Mouse (Mus musculus): ENCODE data around the gene Cd300lg. TPM values are rescaled to one million over a fixed set of nuclear protein-coding genes. Genes with fewer than 3 reads are reported as not detected.

Gene Cd300lg
- polyA plus RNA-seq, 1 experiment from 2014 or later: 0.38 TPM

- no peaks in the 10 kb centered on the region for H3K9me3 ChIP-seq
- peaks cover 39% of the 10 kb centered on the region for H3K4me1 ChIP-seq (replicated peaks)
- 0 out of 2 replicates have a peak, but pooled peaks cover 3% of the 10 kb centered on the region for H3K27me3 ChIP-seq
- peak; percentile 80 for ATAC-seq (ENCODE audit: low FRiP score)
- peak overlapping the region; percentile 98 for H3K27ac ChIP-seq
- peak overlapping the region; percentile 72 for H3K4me3 ChIP-seq
- H3K36me3 ChIP-seq: peaks cover 12% of the 10 kb centered on the region
- peak overlapping the region; percentile 81 for H3K4me2 ChIP-seq
- 0% methylated on average over 39 of the region's 39 CpGs for WGBS
- peak overlapping the region; percentile 82 for H3K9ac ChIP-seq
Measured at GRCm38 (mm10) chr11:102087081-102087751, 45.9 kb downstream of the Cd300lg start.

GRCm38 (mm10) chr11:102087931-102088898 lies 46.9 kb downstream of the Cd300lg start, which contains the start of gene Mpp2:
Gene Mpp2 (minus strand): TSS chr11:102088515.
- Histone ChIP-seq H3K27ac (peak within 1 kb of the TSS; percentile 98), H3K9ac (peak within 1 kb of the TSS; percentile 82), H3K4me3 (peak within 1 kb of the TSS; percentile 72), H3K36me3 (peaks cover 12% of the 10 kb centered on the region), H3K4me1 (replicated peaks) (peaks cover 29% of the 10 kb centered on the region), H3K9me3 (no peaks in the 10 kb centered on the region), H3K4me2 (peak within 1 kb of the TSS; percentile 81), H3K27me3 (0 out of 2 replicates have a peak, but pooled peaks cover 3% of the 10 kb centered on the region)
- ATAC-seq (ENCODE audit: low FRiP score): peak; percentile 55
- under 1% methylated on average over 48 of the region's 49 CpGs for WGBS

- Histone ChIP-seq H3K36me3 (peaks cover 8% of the 10 kb centered on the region), H3K27ac (peak overlapping the region; percentile 98), H3K9ac (peak overlapping the region; percentile 82), H3K4me2 (peak overlapping the region; percentile 81), H3K4me1 (replicated peaks) (peaks cover 27% of the 10 kb centered on the region), H3K4me3 (peak overlapping the region; percentile 72), H3K27me3 (0 out of 2 replicates have a peak, but pooled peaks cover 3% of the 10 kb centered on the region), H3K9me3 (no peaks in the 10 kb centered on the region)
- peak; percentile 29; the same call in 1 of the 2 replicates for ATAC-seq (ENCODE audit: low FRiP score)
- under 1% methylated on average over 20 of the region's 20 CpGs for WGBS
Measured at GRCm38 (mm10) chr11:102089088-102089808, 47.9 kb downstream of the Cd300lg start.

GRCm38 (mm10) chr11:102095676-102096075 lies 54.4 kb downstream of the Cd300lg start:
- no peak overlapping the region for H3K4me3 ChIP-seq
- H3K27ac ChIP-seq: no peak overlapping the region
- no peak for ATAC-seq (ENCODE audit: low FRiP score)
- H3K36me3 ChIP-seq: no peaks in the 10 kb centered on the region
- 63% methylated on average over 3 of the region's 3 CpGs for WGBS
- H3K9ac ChIP-seq: no peak overlapping the region
- H3K4me2 ChIP-seq: no peak overlapping the region
- H3K27me3 ChIP-seq: peaks cover 35% of the 10 kb centered on the region
- peaks cover 14% of the 10 kb centered on the region for H3K4me1 ChIP-seq (replicated peaks)
- H3K9me3 ChIP-seq: no peaks in the 10 kb centered on the region

- Histone ChIP-seq H3K27me3 (peaks cover 42% of the 10 kb centered on the region), H3K36me3 (no peaks in the 10 kb centered on the region), H3K27ac (no peak overlapping the region), H3K9ac (no peak overlapping the region), H3K4me2 (peak overlapping the region; percentile 49), H3K4me1 (replicated peaks) (peaks cover 14% of the 10 kb centered on the region), H3K9me3 (no peaks in the 10 kb centered on the region), H3K4me3 (0 out of 2 replicates have a peak overlapping the region, but pooled peaks have one; percentile 19)
- 0 out of 2 replicates have a peak, but pooled peaks have one; percentile 12 for ATAC-seq (ENCODE audit: low FRiP score)
- 73% methylated on average over 5 of the region's 5 CpGs for WGBS
Measured at GRCm38 (mm10) chr11:102096446-102096845, 55.1 kb downstream of the Cd300lg start.

- Histone ChIP-seq H3K4me3 (peak overlapping the region; percentile 19), H3K27ac (no peak overlapping the region), H3K4me2 (peak overlapping the region; percentile 49), H3K27me3 (peaks cover 44% of the 10 kb centered on the region), H3K4me1 (replicated peaks) (peaks cover 14% of the 10 kb centered on the region), H3K9me3 (no peaks in the 10 kb centered on the region), H3K36me3 (no peaks in the 10 kb centered on the region), H3K9ac (no peak overlapping the region)
- peak; percentile 86 for ATAC-seq (ENCODE audit: low FRiP score)
- 6% methylated on average over 18 of the region's 18 CpGs for WGBS
Measured at GRCm38 (mm10) chr11:102096887-102097391, 55.6 kb downstream of the Cd300lg start.

- Histone ChIP-seq H3K9me3 (no peaks in the 10 kb centered on the region), H3K27ac (no peak within 1 kb of the TSS), H3K4me2 (no peak within 1 kb of the TSS), H3K27me3 (peaks cover 82% of the 10 kb centered on the region), H3K4me3 (no peak within 1 kb of the TSS), H3K4me1 (replicated peaks) (peaks cover 13% of the 10 kb centered on the region), H3K9ac (no peak within 1 kb of the TSS), H3K36me3 (no peaks in the 10 kb centered on the region)
- 84% methylated on average over 4 of the region's 4 CpGs for WGBS
- no peak for ATAC-seq (ENCODE audit: low FRiP score)
Measured at GRCm38 (mm10) chr11:102101219-102101618, 59.9 kb downstream of the Cd300lg start, which contains the start of gene Ppy. Gene Ppy (minus strand): TSS chr11:102101319.

GRCm38 (mm10) chr11:102102485-102103258 lies 61.4 kb downstream of the Cd300lg start:
- Histone ChIP-seq H3K27me3 (peaks cover 94% of the 10 kb centered on the region), H3K36me3 (no peaks in the 10 kb centered on the region), H3K27ac (no peak overlapping the region), H3K4me3 (no peak overlapping the region), H3K4me2 (no peak overlapping the region), H3K9me3 (no peaks in the 10 kb centered on the region), H3K4me1 (replicated peaks) (peaks cover 5% of the 10 kb centered on the region), H3K9ac (no peak overlapping the region)
- 20% methylated on average over 17 of the region's 17 CpGs for WGBS
- no peak for ATAC-seq (ENCODE audit: low FRiP score)

Other genes starting within 250 kb of the Cd300lg start
- 0.43 and 0.56 TPM in 2 replicates for gene Meox1, start 147.1 kb upstream of the Cd300lg start, polyA plus RNA-seq (2015; fragmentation: Nextera tagmentation; extraction: Ambion mirVana)
- gene Sost, start 74.5 kb upstream of the Cd300lg start, polyA plus RNA-seq (2015; fragmentation: Nextera tagmentation; extraction: Ambion mirVana): 0.42 TPM in 1 of 2 replicates, not detected in the other
- not detected in 2 replicates for gene Cfap97d1, start 57.2 kb upstream of the Cd300lg start, polyA plus RNA-seq (2015; fragmentation: Nextera tagmentation; extraction: Ambion mirVana)
- gene Dusp3, start 54.5 kb upstream of the Cd300lg start, polyA plus RNA-seq (2015; fragmentation: Nextera tagmentation; extraction: Ambion mirVana): 15.4 and 16.0 TPM in 2 replicates
- 43.5 and 45.9 TPM in 2 replicates for gene Mpp3, start 13.0 kb upstream of the Cd300lg start, polyA plus RNA-seq (2015; fragmentation: Nextera tagmentation; extraction: Ambion mirVana)
- 24.1 and 24.9 TPM in 2 replicates for gene Mpp2, start 47.0 kb downstream of the Cd300lg start, polyA plus RNA-seq (2015; fragmentation: Nextera tagmentation; extraction: Ambion mirVana)
- gene Ppy, start 59.8 kb downstream of the Cd300lg start, polyA plus RNA-seq (2015; fragmentation: Nextera tagmentation; extraction: Ambion mirVana): not detected in 2 replicates
- gene Pyy, start 66.3 kb downstream of the Cd300lg start, polyA plus RNA-seq (2015; fragmentation: Nextera tagmentation; extraction: Ambion mirVana): 3.3 and 7.5 TPM in 2 replicates
- not detected in 2 replicates for gene Nags, start 104.0 kb downstream of the Cd300lg start, polyA plus RNA-seq (2015; fragmentation: Nextera tagmentation; extraction: Ambion mirVana)
- gene Tmem101, start 114.9 kb downstream of the Cd300lg start, polyA plus RNA-seq (2015; fragmentation: Nextera tagmentation; extraction: Ambion mirVana): 37.9 and 38.1 TPM in 2 replicates
- gene Lsm12, start 143.8 kb downstream of the Cd300lg start, polyA plus RNA-seq (2015; fragmentation: Nextera tagmentation; extraction: Ambion mirVana): 144 and 148 TPM in 2 replicates
- 30.0 and 37.2 TPM in 2 replicates for gene G6pc3, start 148.1 kb downstream of the Cd300lg start, polyA plus RNA-seq (2015; fragmentation: Nextera tagmentation; extraction: Ambion mirVana)
- gene Hdac5, start 188.7 kb downstream of the Cd300lg start, polyA plus RNA-seq (2015; fragmentation: Nextera tagmentation; extraction: Ambion mirVana): 82.0 and 85.4 TPM in 2 replicates
- gene BC030867, start 207.4 kb downstream of the Cd300lg start, polyA plus RNA-seq (2015; fragmentation: Nextera tagmentation; extraction: Ambion mirVana): 3.8 TPM in 2 replicates
- not detected in 2 replicates for gene Asb16, start 227.2 kb downstream of the Cd300lg start, polyA plus RNA-seq (2015; fragmentation: Nextera tagmentation; extraction: Ambion mirVana)
- 81.3 and 82.8 TPM in 2 replicates for gene Tmub2, start 243.4 kb downstream of the Cd300lg start, polyA plus RNA-seq (2015; fragmentation: Nextera tagmentation; extraction: Ambion mirVana)

Data from hindbrain, embryonic 13.5 days (tissue).